Mouse (Mus musculus) heart, adult 2 months (tissue): ENCODE results near the gene AC134908.4.

Source experiments
- CTCF ChIP-seq: fragments of 200-600 bp; IDR thresholded peaks from 2 replicates; pipeline ENCODE4 v1.8.1; 2022; ENCODE audit warnings: antibody characterized with exemption, mild to moderate bottlenecking, moderate library complexity
- POLR2A ChIP-seq: fragments of 200-500 bp; IDR thresholded peaks from 2 replicates; pipeline ENCODE4 v1.6.1; 2011; ENCODE audit warnings: mild to moderate bottlenecking, low read depth, low read length, control low read depth; ENCODE audit not compliant: insufficient read depth

- TF ChIP-seq POLR2A (no peak), CTCF (no peak)
These were observed 32.9 kb downstream of the AC134908.4 start for GRCm38 (mm10) chr17:25762591-25762990.
